Mouse (Mus musculus) embryonic facial prominence, embryonic 15.5 days (tissue): Measurements from ENCODE around the gene Dnaja2. TPM values are rescaled to one million over a fixed set of nuclear protein-coding genes. Genes with fewer than 3 reads are reported as not detected.

ENCODE experiments used
- ATAC-seq: fragments of 200-750 bp; cut with Nextera tagmentation; 2 replicates; pipeline ENCODE4 v1.8.0; 2017; ENCODE audit warnings: low read depth, moderate TSS enrichment; ENCODE audit not compliant: insufficient number of reproducible peaks, low FRiP score, low TSS enrichment
- H3K27ac ChIP-seq: fragments of 300-500 bp; sonication (generic); replicated peaks from 2 replicates; pipeline ENCODE4 v1.5.1; 2015; ENCODE audit warnings: mild to moderate bottlenecking, inconsistent platforms
- H3K27me3 ChIP-seq: fragments of 300-500 bp; sonication (generic); 2 replicates; pipeline ENCODE4 v1.6.1; 2015; ENCODE audit warnings: inconsistent platforms
- H3K36me3 ChIP-seq: fragments of 300-500 bp; sonication (generic); 2 replicates; pipeline ENCODE4 v1.6.1; 2015; ENCODE audit warnings: mild to moderate bottlenecking, inconsistent platforms
- H3K4me1 ChIP-seq: fragments of 300-500 bp; sonication (generic); 2 replicates; pipeline ENCODE4 v1.6.1; 2015; ENCODE audit warnings: inconsistent platforms
- H3K4me2 ChIP-seq: fragments of 300-500 bp; sonication (generic); replicated peaks from 2 replicates; pipeline ENCODE4 v1.6.1; 2015; ENCODE audit warnings: mild to moderate bottlenecking, inconsistent platforms
- H3K4me3 ChIP-seq: fragments of 300-500 bp; sonication (generic); replicated peaks from 2 replicates; pipeline ENCODE4 v1.5.1; 2015; ENCODE audit warnings: mild to moderate bottlenecking, inconsistent platforms
- H3K9ac ChIP-seq: fragments of 300-500 bp; sonication (generic); 2 replicates; pipeline ENCODE4 v1.6.1; 2015; ENCODE audit warnings: inconsistent platforms
- H3K9me3 ChIP-seq: fragments of 300-500 bp; sonication (generic); replicated peaks from 2 replicates; pipeline ENCODE4 v1.6.1; 2016; ENCODE audit warnings: inconsistent platforms
- WGBS: fragments of 180-500 bp; shearing (Covaris S2); methylation state at CpG from one replicate; pipeline ENCODE4 v1.1.7; 2015; 5-methylcytosine and 5-hydroxymethylcytosine counted together
- polyA plus RNA-seq: library from polyadenylated mRNA; unstranded; fragments of >200 nt; fragmentation: Nextera tagmentation; extraction: Ambion mirVana; gene quantifications from 2 replicates; pipeline ENCODE4 v1.2.1, GENCODE M21; 2015

Dnaja2 gene
- polyA plus RNA-seq, 1 experiment from 2014 or later = 136 TPM

DNA sequence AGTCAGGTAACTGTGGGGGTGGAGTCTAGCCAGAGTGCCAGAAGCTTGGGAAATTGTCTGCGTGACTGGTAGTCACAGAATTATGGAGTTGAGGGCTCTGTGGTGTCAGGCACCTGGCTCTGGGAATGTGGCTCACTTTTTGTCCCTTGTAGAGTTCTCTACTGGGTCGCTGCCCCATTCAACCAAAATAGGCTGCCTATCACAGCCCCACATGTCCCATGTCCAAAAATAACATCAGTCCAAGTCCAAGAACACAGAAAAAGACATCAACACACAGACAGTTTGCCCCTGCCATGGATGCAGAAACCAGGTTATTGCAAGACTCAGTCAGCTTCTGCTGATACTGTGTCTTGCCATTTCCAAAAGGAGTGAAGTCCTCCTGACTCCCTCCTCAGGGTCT is 33.5 kb upstream of the Dnaja2 start:
- Histone ChIP-seq H3K27ac (no peak overlapping the region), H3K9ac (no peak overlapping the region), H3K9me3 (no peaks in the 10 kb centered on the region), H3K4me1 (no peaks in the 10 kb centered on the region), H3K36me3 (no peaks in the 10 kb centered on the region), H3K4me3 (no peak overlapping the region), H3K27me3 (no peaks in the 10 kb centered on the region), H3K4me2 (no peak overlapping the region)
- 78% methylated on average over 2 of the region's 2 CpGs for WGBS
- no peak for ATAC-seq

DNA sequence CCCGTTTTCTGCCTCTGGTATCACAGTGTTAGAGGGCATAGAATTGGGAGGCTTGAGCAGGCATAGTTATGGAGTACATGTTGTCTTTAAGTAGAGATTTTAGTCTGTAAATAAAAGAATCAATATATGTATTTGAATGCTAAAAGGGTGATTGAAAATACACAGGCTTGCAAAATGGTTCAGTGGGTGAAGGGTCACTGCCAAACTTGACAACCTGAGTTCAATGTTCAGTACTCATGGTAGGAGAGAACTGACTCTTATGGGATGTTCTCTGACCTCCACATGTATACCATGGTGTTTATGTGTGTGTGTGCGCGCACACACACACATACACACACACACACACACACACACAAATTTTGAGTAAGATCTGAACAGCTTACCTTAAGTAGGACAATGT is 22.5 kb upstream of the Dnaja2 start:
- Histone ChIP-seq H3K9me3 (no peaks in the 10 kb centered on the region), H3K36me3 (no peaks in the 10 kb centered on the region), H3K4me1 (no peaks in the 10 kb centered on the region), H3K27ac (no peak overlapping the region), H3K27me3 (no peaks in the 10 kb centered on the region), H3K4me3 (no peak overlapping the region), H3K4me2 (no peak overlapping the region), H3K9ac (no peak overlapping the region)
- 91% methylated on average over 3 of the region's 3 CpGs for WGBS
- ATAC-seq = no peak

DNA sequence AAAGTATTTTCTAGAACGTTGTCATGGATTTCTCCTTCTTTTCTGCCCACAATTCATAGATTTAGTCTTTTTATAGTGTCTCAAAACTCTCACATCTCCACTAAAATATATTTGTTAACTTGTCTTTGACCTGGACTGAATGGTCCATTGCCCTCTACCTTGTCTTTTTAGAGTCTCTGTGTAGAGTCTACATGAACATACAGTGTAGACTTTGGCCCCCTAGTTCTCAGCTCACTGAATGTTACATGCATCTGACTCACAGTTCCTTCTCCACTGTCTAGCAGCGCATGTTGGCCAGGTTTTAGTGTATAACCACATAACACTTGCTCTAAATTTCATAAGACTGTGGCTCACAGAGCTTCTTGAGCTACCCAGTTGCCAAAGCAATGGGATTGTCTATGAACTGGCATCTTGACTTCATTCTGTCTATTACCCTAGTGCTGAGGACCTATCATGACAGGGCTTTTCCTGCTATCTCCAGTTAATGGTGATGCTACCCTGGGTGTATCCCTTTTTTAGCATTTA is 18.9 kb upstream of the Dnaja2 start:
- ATAC-seq = no peak
- no peak overlapping the region for H3K9ac ChIP-seq
- H3K27ac ChIP-seq = no peak overlapping the region
- H3K9me3 ChIP-seq = no peaks in the 10 kb centered on the region
- WGBS = 68% methylated on average over 2 of the region's 2 CpGs
- no peaks in the 10 kb centered on the region for H3K4me1 ChIP-seq
- no peaks in the 10 kb centered on the region for H3K36me3 ChIP-seq
- H3K27me3 ChIP-seq = no peaks in the 10 kb centered on the region
- H3K4me2 ChIP-seq = no peak overlapping the region
- no peak overlapping the region for H3K4me3 ChIP-seq

DNA sequence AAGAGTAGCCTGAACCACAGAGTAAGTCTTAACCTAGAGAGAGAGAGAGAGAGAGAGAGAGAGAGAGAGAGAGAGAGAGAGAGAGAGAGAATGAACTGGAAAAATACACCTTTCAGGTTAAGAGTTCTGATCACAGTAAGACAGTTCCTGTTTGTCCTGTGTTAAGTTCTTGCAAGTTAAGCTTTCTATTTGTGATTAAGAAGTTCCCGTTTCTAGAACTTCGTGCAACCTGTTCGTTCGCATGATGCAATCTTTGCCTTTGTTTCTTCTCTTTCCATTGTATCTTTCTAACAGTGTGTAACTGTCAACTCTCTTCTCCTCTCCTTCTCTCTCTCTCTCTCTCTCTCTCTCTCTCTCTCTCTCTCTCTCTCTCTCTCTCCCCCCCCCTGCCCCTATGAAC is 15.3 kb upstream of the Dnaja2 start:
- no peaks in the 10 kb centered on the region for H3K27me3 ChIP-seq
- H3K36me3 ChIP-seq = no peaks in the 10 kb centered on the region
- H3K4me2 ChIP-seq = no peak overlapping the region
- no peak overlapping the region for H3K9ac ChIP-seq
- no peak for ATAC-seq
- H3K4me1 ChIP-seq = no peaks in the 10 kb centered on the region
- no peaks in the 10 kb centered on the region for H3K9me3 ChIP-seq
- H3K4me3 ChIP-seq = no peak overlapping the region
- H3K27ac ChIP-seq = no peak overlapping the region
- 81% methylated on average over 4 of the region's 4 CpGs for WGBS

DNA sequence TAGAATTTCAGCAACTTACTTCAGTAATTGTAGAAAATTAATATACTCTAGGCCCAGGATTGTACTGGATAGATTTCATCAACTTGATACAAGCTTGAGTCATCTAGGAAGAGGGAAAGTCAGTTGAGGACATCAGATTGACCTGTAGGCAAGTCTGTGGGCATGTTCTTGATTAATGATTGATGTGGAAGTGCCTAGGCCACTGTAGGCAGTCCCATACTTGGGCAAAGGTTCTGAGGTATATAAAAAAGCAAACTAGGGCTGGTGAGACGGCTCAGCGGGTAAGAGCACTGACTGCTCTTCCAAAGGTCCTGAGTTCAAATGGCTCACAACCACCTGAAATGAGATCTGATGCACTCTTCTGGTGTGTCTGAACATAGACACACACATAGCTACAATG is 12.7 kb upstream of the Dnaja2 start:
- no peaks in the 10 kb centered on the region for H3K4me1 ChIP-seq
- no peaks in the 10 kb centered on the region for H3K36me3 ChIP-seq
- H3K9ac ChIP-seq = no peak overlapping the region
- ATAC-seq = no peak
- H3K27ac ChIP-seq = no peak overlapping the region
- 95% methylated on average over 2 of the region's 2 CpGs for WGBS
- no peaks in the 10 kb centered on the region for H3K27me3 ChIP-seq
- no peak overlapping the region for H3K4me3 ChIP-seq
- H3K4me2 ChIP-seq = no peak overlapping the region
- H3K9me3 ChIP-seq = no peaks in the 10 kb centered on the region

DNA sequence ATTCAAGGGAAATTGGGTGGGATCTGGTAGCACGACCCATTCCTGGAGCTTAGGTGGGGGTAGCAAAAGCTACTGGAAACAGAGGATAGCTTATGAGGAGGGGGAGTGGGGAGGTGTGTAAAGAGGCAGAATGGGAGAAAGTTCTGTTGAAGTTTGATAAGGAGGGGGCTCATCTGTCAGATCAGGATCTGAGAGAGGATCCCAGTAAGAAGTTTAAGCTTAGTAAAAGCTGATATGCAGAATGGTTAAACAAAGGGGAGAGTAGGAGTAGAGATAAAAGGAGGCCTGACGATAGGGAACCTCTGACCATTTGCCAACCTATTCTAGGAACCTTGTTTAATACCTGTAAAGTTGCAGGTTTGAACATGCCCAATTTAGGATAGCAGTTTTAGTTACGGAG is 10.0 kb upstream of the Dnaja2 start:
- ATAC-seq = no peak
- Histone ChIP-seq H3K27me3 (no peaks in the 10 kb centered on the region), H3K9ac (no peak overlapping the region)

DNA sequence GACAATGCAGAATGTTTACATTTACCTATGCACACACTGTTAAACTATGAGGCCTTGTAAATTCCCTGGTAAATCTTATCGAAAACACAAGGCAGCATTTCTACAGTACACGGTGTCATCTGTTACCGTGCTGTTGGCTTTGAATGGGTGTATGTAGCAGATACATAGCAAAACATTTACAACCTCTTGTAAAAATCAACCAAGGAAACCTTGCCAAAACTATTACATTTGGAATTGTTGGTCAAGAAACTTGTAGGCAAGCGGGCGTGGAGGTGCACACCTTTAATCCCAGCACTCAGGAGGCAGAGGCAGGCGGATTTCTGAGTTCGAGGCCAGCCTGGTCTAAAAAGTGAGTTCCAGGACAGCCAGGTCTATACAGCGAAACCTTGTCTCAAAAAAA is 8.2 kb upstream of the Dnaja2 start:
- no peak overlapping the region for H3K9ac ChIP-seq
- no peak overlapping the region for H3K27ac ChIP-seq
- no peak overlapping the region for H3K4me3 ChIP-seq
- no peaks in the 10 kb centered on the region for H3K4me1 ChIP-seq
- no peak overlapping the region for H3K4me2 ChIP-seq
- ATAC-seq = no peak
- H3K9me3 ChIP-seq = no peaks in the 10 kb centered on the region
- H3K36me3 ChIP-seq = no peaks in the 10 kb centered on the region
- no peaks in the 10 kb centered on the region for H3K27me3 ChIP-seq
- 94% methylated on average over 8 of the region's 8 CpGs for WGBS

More for the DNA sequence above, 10.0 kb upstream of the Dnaja2 start:
- no peak overlapping the region for H3K4me2 ChIP-seq
- no peak overlapping the region for H3K27ac ChIP-seq
- no peaks in the 10 kb centered on the region for H3K4me1 ChIP-seq
- WGBS = 62% methylated on average over 3 of the region's 3 CpGs
- no peaks in the 10 kb centered on the region for H3K9me3 ChIP-seq
- H3K36me3 ChIP-seq = no peaks in the 10 kb centered on the region
- no peak overlapping the region for H3K4me3 ChIP-seq

DNA sequence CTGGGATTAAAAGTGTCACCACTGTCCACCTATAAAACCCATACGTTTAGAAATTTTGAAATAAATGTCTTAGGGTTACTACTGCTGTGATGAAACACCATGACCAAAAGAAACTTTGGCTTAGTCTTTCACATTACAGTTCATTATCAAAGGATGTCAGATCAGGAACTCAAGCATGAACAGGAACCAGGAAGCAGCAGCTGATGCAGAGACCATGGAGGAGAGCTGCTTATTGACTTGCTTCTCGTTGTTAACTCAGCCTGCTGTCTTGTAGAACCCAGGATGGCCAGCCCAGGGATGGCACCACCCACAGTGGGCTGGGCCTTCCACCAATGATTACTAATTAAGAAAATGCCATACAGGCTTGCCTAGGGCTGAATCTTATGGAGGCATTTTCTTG is 4.8 kb upstream of the Dnaja2 start:
- H3K4me1 ChIP-seq = peaks cover 5% of the 10 kb centered on the region; the same call in 1 of the 2 replicates
- 59% methylated on average over 2 of the region's 2 CpGs for WGBS
- H3K9ac ChIP-seq = no peak overlapping the region
- no peak overlapping the region for H3K4me3 ChIP-seq
- H3K4me2 ChIP-seq = no peak overlapping the region
- H3K36me3 ChIP-seq = no peaks in the 10 kb centered on the region
- no peak overlapping the region for H3K27ac ChIP-seq
- H3K27me3 ChIP-seq = no peaks in the 10 kb centered on the region
- no peak for ATAC-seq
- H3K9me3 ChIP-seq = no peaks in the 10 kb centered on the region

DNA sequence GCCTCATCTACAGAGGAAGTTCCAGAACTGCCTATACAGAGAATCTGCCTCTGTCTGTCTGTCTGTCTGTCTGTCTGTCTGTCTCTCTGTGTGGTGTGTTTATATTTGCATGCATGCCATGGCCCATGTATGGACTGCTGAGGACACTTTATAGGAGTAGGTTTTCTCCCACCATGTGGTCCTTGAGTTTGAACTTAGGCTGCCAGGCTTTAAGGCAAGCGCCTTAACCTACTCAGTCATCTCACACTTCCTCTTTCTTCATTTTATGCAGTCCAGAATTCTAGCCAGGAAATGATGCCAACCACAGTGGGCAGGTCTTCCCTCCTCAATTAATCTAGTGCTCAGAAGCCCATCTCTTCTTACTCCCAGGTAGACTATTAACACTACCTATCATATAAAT is 4.1 kb upstream of the Dnaja2 start:
- no peak for ATAC-seq

DNA sequence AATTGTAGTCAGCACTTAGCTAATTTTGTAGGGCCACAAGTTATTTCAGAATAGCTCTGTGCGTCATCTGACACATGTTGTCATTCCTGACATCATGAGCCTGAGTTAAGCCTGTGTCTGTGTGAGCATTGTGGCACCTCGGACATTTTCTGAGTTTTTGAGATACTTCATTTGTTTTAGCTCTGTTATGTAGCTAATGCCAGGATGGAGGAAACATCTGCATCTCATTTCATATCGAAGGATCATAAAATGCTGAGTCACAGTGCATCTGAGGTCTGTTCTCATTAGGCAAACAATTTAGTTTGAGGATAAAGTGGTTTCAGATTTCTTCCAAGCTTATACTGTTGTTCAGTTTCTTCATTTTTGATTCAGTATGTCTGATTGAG is 2.5 kb upstream of the Dnaja2 start:
- Histone ChIP-seq H3K36me3 (0 out of 2 replicates have a peak, but pooled peaks cover under 1% of the 10 kb centered on the region), H3K4me3 (no peak overlapping the region), H3K27me3 (no peaks in the 10 kb centered on the region), H3K9ac (no peak overlapping the region), H3K9me3 (no peaks in the 10 kb centered on the region), H3K4me1 (peaks cover 5% of the 10 kb centered on the region; the same call in 1 of the 2 replicates), H3K27ac (no peak overlapping the region), H3K4me2 (no peak overlapping the region)
- WGBS = 32% methylated on average over 3 of the region's 3 CpGs
- no peak for ATAC-seq

More for the DNA sequence above, 4.1 kb upstream of the Dnaja2 start:
- Histone ChIP-seq H3K4me1 (peaks cover 5% of the 10 kb centered on the region; the same call in 1 of the 2 replicates), H3K27ac (no peak overlapping the region), H3K4me3 (no peak overlapping the region), H3K27me3 (no peaks in the 10 kb centered on the region), H3K9me3 (no peaks in the 10 kb centered on the region), H3K9ac (no peak overlapping the region), H3K36me3 (no peaks in the 10 kb centered on the region), H3K4me2 (no peak overlapping the region)
- 81% methylated on average over 1 of the region's 1 CpGs for WGBS

DNA sequence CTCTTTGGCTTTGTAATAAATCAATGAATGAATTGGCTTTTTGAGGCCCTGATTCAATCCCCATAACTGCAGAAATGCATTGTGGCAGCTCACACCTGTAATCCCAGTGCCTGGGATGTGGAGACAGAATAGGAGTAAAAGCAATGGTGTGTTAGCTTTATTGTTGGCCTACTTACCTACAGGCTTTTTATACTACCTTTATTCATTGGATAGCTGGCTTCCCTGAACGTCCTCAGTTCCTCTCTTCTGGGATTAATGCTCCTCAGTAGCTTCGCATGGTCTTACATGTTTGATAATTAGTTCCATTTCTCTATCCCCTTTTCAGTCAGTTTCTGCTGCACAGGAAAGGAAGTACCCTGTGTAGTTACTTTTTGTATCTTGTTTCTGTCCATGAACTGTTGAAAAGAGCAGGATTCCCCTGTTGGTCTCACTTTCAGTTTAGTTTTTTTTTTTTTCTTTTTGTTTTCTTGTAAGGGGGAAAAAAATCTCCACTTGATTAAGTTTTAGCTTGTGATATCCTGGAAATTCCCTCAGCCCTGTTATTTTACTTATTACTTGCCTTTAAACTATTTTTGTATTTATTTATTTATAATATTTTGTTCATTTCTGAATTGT is 1.9 kb upstream of the Dnaja2 start:
- Histone ChIP-seq H3K4me1 (peaks cover 5% of the 10 kb centered on the region; the same call in 1 of the 2 replicates), H3K4me3 (no peak overlapping the region), H3K27me3 (no peaks in the 10 kb centered on the region), H3K9me3 (no peaks in the 10 kb centered on the region), H3K9ac (no peak overlapping the region), H3K36me3 (peaks cover 5% of the 10 kb centered on the region), H3K4me2 (no peak overlapping the region), H3K27ac (no peak overlapping the region)
- ATAC-seq = no peak
- 28% methylated on average over 2 of the region's 2 CpGs for WGBS
